Mouse (Mus musculus): Measurements from ENCODE around the gene Mmp24.
A peak's percentile ranks its signal among the peaks of the same experiment; 100 is the strongest.

Gene Mmp24

GRCm38 (mm10) chr2:155775685-155776263, 632 bp downstream of the Mmp24 start:
- DNase-seq (ENCODE audit: low read depth, low spot score), result no peak

GRCm38 (mm10) chr2:155776824-155777687, 1.9 kb downstream of the Mmp24 start:
- no peak for DNase-seq (ENCODE audit: low read depth, low spot score)

- DNase-seq (ENCODE audit: low read depth, low spot score), result no peak
Observed at GRCm38 (mm10) chr2:155777688-155777985, 2.5 kb downstream of the Mmp24 start.

- DNase-seq (ENCODE audit: low read depth, low spot score), result no peak
Observed at GRCm38 (mm10) chr2:155778004-155778403, 2.9 kb downstream of the Mmp24 start.

- no peak for DNase-seq (ENCODE audit: low read depth, low spot score)
Observed at GRCm38 (mm10) chr2:155779066-155779465, 3.9 kb downstream of the Mmp24 start.

- no peak for DNase-seq (ENCODE audit: low read depth, low spot score)
Observed at GRCm38 (mm10) chr2:155779506-155779905, 4.4 kb downstream of the Mmp24 start.

GRCm38 (mm10) chr2:155784534-155784933, 9.4 kb downstream of the Mmp24 start:
- DNase-seq (ENCODE audit: low read depth, low spot score), result no peak

- DNase-seq (ENCODE audit: low read depth, low spot score), result no peak
Observed at GRCm38 (mm10) chr2:155786905-155787304, 11.8 kb downstream of the Mmp24 start.

GRCm38 (mm10) chr2:155787949-155788931, 13.1 kb downstream of the Mmp24 start:
- DNase-seq (ENCODE audit: low read depth, low spot score), result no peak

GRCm38 (mm10) chr2:155792899-155793298, 17.8 kb downstream of the Mmp24 start:
- DNase-seq (ENCODE audit: low read depth, low spot score), result no peak

- DNase-seq (ENCODE audit: low read depth, low spot score), result no peak
Observed at GRCm38 (mm10) chr2:155794674-155795445, 19.7 kb downstream of the Mmp24 start.

- no peak for DNase-seq (ENCODE audit: low read depth, low spot score)
Observed at GRCm38 (mm10) chr2:155798613-155799012, 23.5 kb downstream of the Mmp24 start.

- DNase-seq (ENCODE audit: low read depth, low spot score), result no peak
Observed at GRCm38 (mm10) chr2:155802761-155803160, 27.6 kb downstream of the Mmp24 start.

GRCm38 (mm10) chr2:155804053-155804452, 28.9 kb downstream of the Mmp24 start:
- DNase-seq (ENCODE audit: low read depth, low spot score), result no peak

- DNase-seq (ENCODE audit: low read depth, low spot score), result peak; percentile 69
Observed at GRCm38 (mm10) chr2:155805231-155805924, 30.2 kb downstream of the Mmp24 start.

GRCm38 (mm10) chr2:155805925-155806255, 30.7 kb downstream of the Mmp24 start:
- no peak for DNase-seq (ENCODE audit: low read depth, low spot score)

- peak; percentile 41 for DNase-seq (ENCODE audit: low read depth, low spot score)
Observed at GRCm38 (mm10) chr2:155806548-155806947, 31.4 kb downstream of the Mmp24 start.

GRCm38 (mm10) chr2:155807408-155807807, 32.3 kb downstream of the Mmp24 start:
- no peak for DNase-seq (ENCODE audit: low read depth, low spot score)

- no peak for DNase-seq (ENCODE audit: low read depth, low spot score)
Observed at GRCm38 (mm10) chr2:155809620-155810019, 34.5 kb downstream of the Mmp24 start.

GRCm38 (mm10) chr2:155811821-155812396, 36.8 kb downstream of the Mmp24 start:
- peak; percentile 46 for DNase-seq (ENCODE audit: low read depth, low spot score)

Measured in skeletal muscle tissue, adult 2 months (tissue).